Mouse (Mus musculus) midbrain, embryonic 14.5 days (tissue): ENCODE measurements around the gene Tsc22d2. TPM values are rescaled to one million over a fixed set of nuclear protein-coding genes. Genes with fewer than 3 reads are reported as not detected.

Experiments
- ATAC-seq: fragments of 200-750 bp; cut with Nextera tagmentation; 2 replicates; pipeline ENCODE4 v1.8.0; 2017; ENCODE audit warnings: moderate number of reproducible peaks, moderate library complexity; ENCODE audit not compliant: low FRiP score, low TSS enrichment
- DNase-seq: peaks from one replicate; pipeline ENCODE4 v3.0.0-alpha.2; 2015
- H3K27ac ChIP-seq: fragments of 300-500 bp; sonication (generic); replicated peaks from 2 replicates; pipeline ENCODE4 v1.5.1; 2014; ENCODE audit warnings: mild to moderate bottlenecking, low read depth, low read length, moderate library complexity
- H3K27me3 ChIP-seq: fragments of 300-500 bp; sonication (generic); 2 replicates; pipeline ENCODE4 v1.6.1; 2014; ENCODE audit warnings: low read length, control low read depth, mixed read lengths; ENCODE audit not compliant: control insufficient read depth, insufficient read depth
- H3K36me3 ChIP-seq: fragments of 300-500 bp; sonication (generic); 2 replicates; pipeline ENCODE4 v1.6.1; 2014; ENCODE audit warnings: low read length, control low read depth; ENCODE audit not compliant: control insufficient read depth, insufficient read depth
- H3K4me1 ChIP-seq: fragments of 300-500 bp; sonication (generic); 2 replicates; pipeline ENCODE4 v1.6.1; 2014; ENCODE audit warnings: mild to moderate bottlenecking, antibody characterized with exemption, low read length, control low read depth; ENCODE audit not compliant: control insufficient read depth, insufficient read depth
- H3K4me2 ChIP-seq: fragments of 300-500 bp; sonication (generic); 2 replicates; pipeline ENCODE4 v1.6.1; 2014; ENCODE audit warnings: mild to moderate bottlenecking, low read length, moderate library complexity
- H3K4me3 ChIP-seq: fragments of 300-500 bp; sonication (generic); replicated peaks from 2 replicates; pipeline ENCODE4 v1.5.1; 2014; ENCODE audit warnings: low read depth, low read length
- H3K9ac ChIP-seq: fragments of 300-500 bp; sonication (generic); replicated peaks from 2 replicates; pipeline ENCODE4 v1.6.1; 2014; ENCODE audit warnings: mild to moderate bottlenecking, low read length, moderate library complexity
- H3K9me3 ChIP-seq: fragments of 300-500 bp; sonication (generic); 2 replicates; pipeline ENCODE4 v1.6.1; 2016; ENCODE audit warnings: low read length, control low read depth, mixed read lengths; ENCODE audit not compliant: control insufficient read depth
- WGBS: fragments of 180-500 bp; shearing (Covaris S2); extraction: QIAGEN DNeasy Blood & Tissue Kit; methylation state at CpG from one replicate; pipeline ENCODE4 v1.1.7; 2014; 5-methylcytosine and 5-hydroxymethylcytosine counted together
- polyA plus RNA-seq: library from polyadenylated mRNA; unstranded; fragments of >200 nt; fragmentation: Nextera tagmentation; extraction: Ambion mirVana; gene quantifications from 2 replicates; pipeline ENCODE4 v1.2.1, GENCODE M21; 2014

Gene Tsc22d2
- polyA plus RNA-seq, 1 experiment from 2014 or later: 14.5 TPM

GRCm38 (mm10) chr3:58382676-58383075 lies 31.8 kb upstream of the Tsc22d2 start:
- DNase-seq: no peak
- H3K9ac ChIP-seq: no peak overlapping the region
- H3K4me2 ChIP-seq: no peak overlapping the region
- H3K36me3 ChIP-seq: no peaks in the 10 kb centered on the region
- WGBS: 98% methylated on average over 1 of the region's 1 CpGs
- H3K4me3 ChIP-seq: no peak overlapping the region
- no peaks in the 10 kb centered on the region for H3K9me3 ChIP-seq
- no peak overlapping the region for H3K27ac ChIP-seq
- ATAC-seq: no peak
- no peaks in the 10 kb centered on the region for H3K27me3 ChIP-seq
- no peaks in the 10 kb centered on the region for H3K4me1 ChIP-seq

GRCm38 (mm10) chr3:58385060-58385459 lies 29.5 kb upstream of the Tsc22d2 start:
- Histone ChIP-seq H3K36me3 (no peaks in the 10 kb centered on the region), H3K9ac (no peak overlapping the region), H3K9me3 (no peaks in the 10 kb centered on the region), H3K4me3 (no peak overlapping the region), H3K27ac (no peak overlapping the region), H3K4me2 (no peak overlapping the region), H3K4me1 (no peaks in the 10 kb centered on the region), H3K27me3 (no peaks in the 10 kb centered on the region)
- 59% methylated on average over 1 of the region's 1 CpGs for WGBS
- no peak for ATAC-seq
- DNase-seq: no peak

GRCm38 (mm10) chr3:58388731-58389130 lies 25.8 kb upstream of the Tsc22d2 start:
- Histone ChIP-seq H3K9me3 (no peaks in the 10 kb centered on the region), H3K4me3 (no peak overlapping the region), H3K4me1 (no peaks in the 10 kb centered on the region), H3K4me2 (no peak overlapping the region), H3K27ac (no peak overlapping the region), H3K36me3 (no peaks in the 10 kb centered on the region), H3K27me3 (no peaks in the 10 kb centered on the region), H3K9ac (no peak overlapping the region)
- ATAC-seq: no peak
- WGBS: 83% methylated on average over 4 of the region's 4 CpGs
- no peak for DNase-seq

GRCm38 (mm10) chr3:58398541-58398940 lies 16.0 kb upstream of the Tsc22d2 start:
- Histone ChIP-seq H3K27me3 (no peaks in the 10 kb centered on the region), H3K9me3 (no peaks in the 10 kb centered on the region), H3K4me3 (no peak overlapping the region), H3K36me3 (no peaks in the 10 kb centered on the region), H3K4me1 (no peaks in the 10 kb centered on the region), H3K9ac (no peak overlapping the region), H3K27ac (no peak overlapping the region), H3K4me2 (no peak overlapping the region)
- no peak for DNase-seq
- ATAC-seq: no peak
- WGBS: 82% methylated on average over 5 of the region's 5 CpGs

- 69% methylated on average over 3 of the region's 3 CpGs for WGBS
These were observed 14.6 kb upstream of the Tsc22d2 start for GRCm38 (mm10) chr3:58399931-58400330.

GRCm38 (mm10) chr3:58411669-58412068 lies 2.8 kb upstream of the Tsc22d2 start:
- no peak for ATAC-seq
- H3K9me3 ChIP-seq: no peaks in the 10 kb centered on the region
- no peak overlapping the region for H3K4me2 ChIP-seq
- H3K27ac ChIP-seq: no peak overlapping the region
- H3K9ac ChIP-seq: no peak overlapping the region
- H3K4me3 ChIP-seq: no peak overlapping the region
- no peaks in the 10 kb centered on the region for H3K27me3 ChIP-seq
- DNase-seq: no peak
- peaks cover 4% of the 10 kb centered on the region; the same call in 1 of the 2 replicates for H3K4me1 ChIP-seq
- H3K36me3 ChIP-seq: no peaks in the 10 kb centered on the region

More at GRCm38 (mm10) chr3:58399931-58400330, 14.6 kb upstream of the Tsc22d2 start:
- ATAC-seq (no peak), DNase-seq (no peak)
- H3K4me1 ChIP-seq: no peaks in the 10 kb centered on the region
- H3K4me3 ChIP-seq: no peak overlapping the region
- H3K27me3 ChIP-seq: no peaks in the 10 kb centered on the region
- H3K9ac ChIP-seq: no peak overlapping the region
- no peaks in the 10 kb centered on the region for H3K36me3 ChIP-seq
- H3K27ac ChIP-seq: no peak overlapping the region
- no peak overlapping the region for H3K4me2 ChIP-seq
- H3K9me3 ChIP-seq: no peaks in the 10 kb centered on the region

- Histone ChIP-seq H3K9ac (peak overlapping the region; percentile 62), H3K4me1 (peaks cover 13% of the 10 kb centered on the region), H3K9me3 (no peaks in the 10 kb centered on the region), H3K27me3 (no peaks in the 10 kb centered on the region), H3K36me3 (no peaks in the 10 kb centered on the region), H3K4me3 (peak overlapping the region; percentile 99), H3K27ac (no peak overlapping the region), H3K4me2 (peak overlapping the region; percentile 98)
- no peak for ATAC-seq
- 47% methylated on average over 5 of the region's 5 CpGs for WGBS
- no peak for DNase-seq
These were observed 844 bp upstream of the Tsc22d2 start for GRCm38 (mm10) chr3:58413671-58414070.

GRCm38 (mm10) chr3:58414986-58415883 lies 720 bp downstream of the Tsc22d2 start:
- no peaks in the 10 kb centered on the region for H3K9me3 ChIP-seq
- peak overlapping the region; percentile 98 for H3K27ac ChIP-seq
- H3K4me1 ChIP-seq: peaks cover 24% of the 10 kb centered on the region
- DNase-seq (peak; percentile 69), ATAC-seq (peak; percentile 43)
- H3K27me3 ChIP-seq: no peaks in the 10 kb centered on the region
- H3K4me2 ChIP-seq: peak overlapping the region; percentile 98
- H3K36me3 ChIP-seq: no peaks in the 10 kb centered on the region
- H3K4me3 ChIP-seq: peak overlapping the region; percentile 99
- H3K9ac ChIP-seq: peak overlapping the region; percentile 96
- WGBS: under 1% methylated on average over 111 of the region's 113 CpGs
